ENCODE assay signal across 9 mouse cellular contexts in the genomic region with DNA sequence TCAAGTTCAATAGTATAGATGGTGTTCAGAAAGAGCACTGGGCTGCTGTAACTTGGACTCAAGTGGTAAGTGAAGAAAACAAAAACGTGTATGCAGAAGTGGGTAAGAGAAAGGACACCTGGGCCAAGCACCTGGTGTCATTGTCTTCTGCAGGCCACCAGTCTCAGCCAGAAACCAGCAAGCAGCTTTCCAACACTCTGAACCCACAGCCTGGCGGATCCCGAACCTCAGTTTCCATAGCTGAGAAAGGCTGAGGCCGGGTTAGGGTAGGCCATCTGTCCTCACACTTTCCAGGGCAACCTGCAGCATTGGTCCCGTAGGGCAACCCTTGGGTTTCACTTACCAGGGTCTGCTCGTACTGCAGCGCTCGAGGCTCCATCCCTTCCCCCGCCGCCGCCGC. TPM values are rescaled to one million over a fixed set of nuclear protein-coding genes. Genes with fewer than 3 reads are reported as not detected.
A peak's percentile ranks its signal among the peaks of the same experiment; 100 is the strongest.
DNase-seq lines count a peak whose midpoint lies in the region; ATAC-seq and TF ChIP-seq lines count a peak whose summit lies in the region.
"Had no signal": no experiment of that assay in that cellular context is flagged by ENCODE, and none has a peak within 500 bp of the region (broad histone marks: within the 10 kb centered on the region; RNA-seq: fewer than 3 reads in every experiment).

No protein-coding gene starts in this region.

- peak overlapping the region; percentile 80 for H3K4me3 ChIP-seq in gastrocnemius, adult 2 months
- peak overlapping the region; percentile 76 for H3K4me3 ChIP-seq in testis, adult 2 months (ENCODE audit: control insufficient read depth, low read depth, low read length)
- peak overlapping the region; percentile 65 for H3K4me3 ChIP-seq in limb, embryonic 13.5 days
- peak overlapping the region; percentile 70 for H3K4me3 ChIP-seq in stomach, embryonic 16.5 days (replicated peaks; ENCODE audit: low read length)

- H3K27me3 ChIP-seq in testis, adult 2 months (ENCODE audit: control insufficient read depth, insufficient read depth, low read length), result no peaks in the 10 kb centered on the region
- no peaks in the 10 kb centered on the region for H3K27me3 ChIP-seq in limb, embryonic 13.5 days
- no peaks in the 10 kb centered on the region for H3K27me3 ChIP-seq in stomach, embryonic 16.5 days (ENCODE audit: control insufficient read depth, insufficient read depth, low read length)

- WGBS in limb, embryonic 13.5 days, result under 1% methylated on average over 11 of the region's 12 CpGs
- 3% methylated on average over 12 of the region's 12 CpGs for WGBS in stomach, embryonic 16.5 days

- no peaks in the 10 kb centered on the region for H3K9me3 ChIP-seq in limb, embryonic 13.5 days
- no peaks in the 10 kb centered on the region for H3K9me3 ChIP-seq in stomach, embryonic 16.5 days (replicated peaks; ENCODE audit: control insufficient read depth, low read length)

- H3K27ac ChIP-seq in gastrocnemius, adult 2 months, result peak overlapping the region; percentile 93
- H3K27ac ChIP-seq in testis, adult 2 months (ENCODE audit: control insufficient read depth, insufficient read depth, low read depth, low read length), result peak overlapping the region; percentile 41
- peak overlapping the region; percentile 95 for H3K27ac ChIP-seq in limb, embryonic 13.5 days
- peak overlapping the region; percentile 92 for H3K27ac ChIP-seq in stomach, embryonic 16.5 days (ENCODE audit: low read length)

- intact Hi-C loops in gastrocnemius, adult 2 months (cut with DNase I), result no loop called here
- intact Hi-C loops in gastrocnemius, postnatal 36 days (cut with DNase I), result no loop called here

- TF ChIP-seq CTCF in gastrocnemius, adult 2 months (IDR thresholded peaks at IDR 0.05), result no peak
- TF ChIP-seq CTCF in testis, adult 2 months (IDR thresholded peaks at IDR 0.05; ENCODE audit: control insufficient read depth, insufficient read depth, insufficient replicate concordance, low read depth, low read length), result no peak

- H3K9ac ChIP-seq in limb, embryonic 13.5 days, result peak overlapping the region; percentile 82
- H3K9ac ChIP-seq in stomach, embryonic 16.5 days (ENCODE audit: low read length), result peak overlapping the region; percentile 72

- H3K4me1 ChIP-seq in testis, adult 2 months (ENCODE audit: control insufficient read depth, insufficient read depth, low read length), result peaks cover 11% of the 10 kb centered on the region
- H3K4me1 ChIP-seq in limb, embryonic 13.5 days, result peaks cover 36% of the 10 kb centered on the region
- H3K4me1 ChIP-seq in stomach, embryonic 16.5 days (ENCODE audit: control insufficient read depth, insufficient read depth, low read length), result peaks cover 26% of the 10 kb centered on the region

- TF ChIP-seq POLR2A in testis, adult 2 months (IDR thresholded peaks at IDR 0.05; ENCODE audit: control insufficient read depth, low read depth, low read length), result no peak

- peak overlapping the region; percentile 78 for H3K4me2 ChIP-seq in limb, embryonic 13.5 days (replicated peaks)
- peak overlapping the region; percentile 67 for H3K4me2 ChIP-seq in stomach, embryonic 16.5 days (ENCODE audit: low read depth, low read length)

- no peaks in the 10 kb centered on the region for H3K36me3 ChIP-seq in testis, adult 2 months (ENCODE audit: control insufficient read depth, insufficient read depth, low read length)
- H3K36me3 ChIP-seq in limb, embryonic 13.5 days, result peaks cover 38% of the 10 kb centered on the region
- H3K36me3 ChIP-seq in stomach, embryonic 16.5 days (ENCODE audit: control insufficient read depth, insufficient read depth, low read length), result no peaks in the 10 kb centered on the region

- ATAC-seq in limb, embryonic 13.5 days (ENCODE audit: low FRiP score, low read depth), result no peak
- ATAC-seq in stomach, embryonic 16.5 days (ENCODE audit: insufficient read depth, low FRiP score), result no peak

- DNase-seq in gastrocnemius, adult 2 months, result no peak
- DNase-seq in gastrocnemius, postnatal 36 days, result no peak
- DNase-seq in testis, postnatal 10 days (ENCODE audit: low spot score), result no peak
- no peak for DNase-seq in kidney, adult 9 months
- DNase-seq in adrenal gland, adult 18-20 months (ENCODE audit: low spot score in 2 of 2), result no peak

RNA-seq across cellular contexts. Expression of gene Polr2h, which starts 1.9 kb away (rescaled TPM):
- total RNA-seq in gastrocnemius, adult 2 months (2021), result 1 to 10 TPM; 7.6 to 9.2 TPM
- 1 to 10 TPM; 7.7 to 9.3 TPM for total RNA-seq in gastrocnemius, postnatal 36 days (2021)
- 10.1 and 11.0 TPM in 2 replicates for polyA plus RNA-seq in testis, adult 2 months (2012; rRNA removed)
- polyA plus RNA-seq in limb, embryonic 13.5 days (2015; fragmentation: Nextera tagmentation; extraction: Ambion mirVana), result 117 and 118 TPM in 2 replicates
- polyA plus RNA-seq in stomach, embryonic 16.5 days (2015; fragmentation: Nextera tagmentation; extraction: Ambion mirVana), result 75.2 and 84.9 TPM in 2 replicates
- total RNA-seq in adrenal gland, adult 18-20 months (2021), result 10 to 100 TPM; 28.0 to 37.1 TPM

RNA-seq across cellular contexts. Expression of gene Clcn2, which starts 2.0 kb away (rescaled TPM):
- total RNA-seq in gastrocnemius, adult 2 months (2021), result 1 to 10 TPM in 1 of 2 experiments, under 1 TPM in 1; 0.89 to 1.0 TPM
- 1 to 10 TPM in 1 of 2 experiments, under 1 TPM in 1; 0.99 to 1.0 TPM for total RNA-seq in gastrocnemius, postnatal 36 days (2021)
- polyA plus RNA-seq in testis, adult 2 months (2012; rRNA removed), result 68.6 and 77.2 TPM in 2 replicates
- polyA plus RNA-seq in limb, embryonic 13.5 days (2015; fragmentation: Nextera tagmentation; extraction: Ambion mirVana), result 23.3 and 23.5 TPM in 2 replicates
- polyA plus RNA-seq in stomach, embryonic 16.5 days (2015; fragmentation: Nextera tagmentation; extraction: Ambion mirVana), result 11.6 and 12.9 TPM in 2 replicates
- 10 to 100 TPM; 16.8 to 52.6 TPM for total RNA-seq in adrenal gland, adult 18-20 months (2021)

RNA-seq across cellular contexts. Expression of gene Chrd, which starts 17.4 kb away (rescaled TPM):
- 1 to 10 TPM; 2.9 to 3.6 TPM for total RNA-seq in gastrocnemius, adult 2 months (2021)
- total RNA-seq in gastrocnemius, postnatal 36 days (2021), result 1 to 10 TPM; 2.3 to 3.0 TPM
- 1.6 and 2.9 TPM in 2 replicates for polyA plus RNA-seq in testis, adult 2 months (2012; rRNA removed)
- 9.1 and 9.3 TPM in 2 replicates for polyA plus RNA-seq in limb, embryonic 13.5 days (2015; fragmentation: Nextera tagmentation; extraction: Ambion mirVana)
- 5.2 and 5.6 TPM in 2 replicates for polyA plus RNA-seq in stomach, embryonic 16.5 days (2015; fragmentation: Nextera tagmentation; extraction: Ambion mirVana)
- 10 to 100 TPM in 1 of 2 experiments, 1 to 10 TPM in 1; 9.7 to 12.4 TPM for total RNA-seq in adrenal gland, adult 18-20 months (2021)
- polyA plus RNA-seq: CD4-positive, CD25-positive, alpha-beta regulatory T cell, adult 4 months had no signal

RNA-seq across cellular contexts. Expression of gene Thpo, which starts 18.7 kb away (rescaled TPM):
- 1 to 10 TPM; 5.1 to 6.3 TPM for total RNA-seq in gastrocnemius, adult 2 months (2021)
- total RNA-seq in gastrocnemius, postnatal 36 days (2021), result 1 to 10 TPM; 3.6 to 4.0 TPM
- 0.22 and 0.53 TPM in 2 replicates for polyA plus RNA-seq in testis, adult 2 months (2012; rRNA removed)
- polyA plus RNA-seq in limb, embryonic 13.5 days (2015; fragmentation: Nextera tagmentation; extraction: Ambion mirVana), result 0.66 and 0.74 TPM in 2 replicates
- 1.0 and 1.3 TPM in 2 replicates for polyA plus RNA-seq in stomach, embryonic 16.5 days (2015; fragmentation: Nextera tagmentation; extraction: Ambion mirVana)
- total RNA-seq in adrenal gland, adult 18-20 months (2021), result 1 to 10 TPM; 1.2 to 4.2 TPM
- polyA plus RNA-seq: CD4-positive, CD25-positive, alpha-beta regulatory T cell, adult 4 months had no signal

RNA-seq across cellular contexts. Expression of gene Fam131a, which starts 22.5 kb away (rescaled TPM):
- total RNA-seq in gastrocnemius, adult 2 months (2021), result 10 to 100 TPM; 46.0 to 62.9 TPM
- 10 to 100 TPM; 50.1 to 79.3 TPM for total RNA-seq in gastrocnemius, postnatal 36 days (2021)
- 102 and 116 TPM in 2 replicates for polyA plus RNA-seq in testis, adult 2 months (2012; rRNA removed)
- 8.5 and 10.4 TPM in 2 replicates for polyA plus RNA-seq in limb, embryonic 13.5 days (2015; fragmentation: Nextera tagmentation; extraction: Ambion mirVana)
- 9.7 and 10.3 TPM in 2 replicates for polyA plus RNA-seq in stomach, embryonic 16.5 days (2015; fragmentation: Nextera tagmentation; extraction: Ambion mirVana)
- 10 to 100 TPM; 11.7 to 16.1 TPM for total RNA-seq in adrenal gland, adult 18-20 months (2021)

Comparison
In these comparisons a context has a peak if more than half of its experiments do, and no peak if none do; other contexts are left out.
1. H3K27ac ChIP-seq: peak in every context shown above with its lines; median percentile 95 in limb, embryonic 13.5 days; 93 in gastrocnemius, adult 2 months; 92 in stomach, embryonic 16.5 days; 41 in testis, adult 2 months.
2. RNA of gene Clcn2, which starts 2.0 kb away (total RNA-seq): 16.8 to 52.6 TPM in adrenal gland, adult 18-20 months; 0.89 to 1.0 TPM in gastrocnemius, adult 2 months and 0.99 to 1.0 TPM in gastrocnemius, postnatal 36 days; every median in the first group is over 4 times any median in the second.
3. Peak in every context shown above with its lines, with median percentiles within 50 percentile points of each other: H3K4me3 ChIP-seq.